Mouse (Mus musculus) sigmoid colon, adult 10 weeks (tissue): ENCODE data around the gene 1700069L16Rik. TPM values are rescaled to one million over a fixed set of nuclear protein-coding genes. Genes with fewer than 3 reads are reported as not detected.

Source experiments
- polyA plus RNA-seq: library from polyadenylated mRNA; stranded (reverse); fragments of 350-450 nt; fragmentation: Illumina TruSeq; extraction: RNeasy Lipid Tissue Mini Kit (QIAGEN cat#74804); gene quantifications from one replicate; pipeline ENCODE4 v1.2.3, GENCODE M21; 2014; ENCODE audit warnings: low read depth, low replicate concordance

Gene 1700069L16Rik
- polyA plus RNA-seq, result not detected

GRCm38 (mm10) chr5:113724446-113724845, at the start of gene 1700069L16Rik:
TSS of gene 1700069L16Rik (minus strand) at chr5:113724772.

GRCm38 (mm10) chr5:113772450-113772895, 47.9 kb upstream of the 1700069L16Rik start, which contains the start of the genes Sart3 and Iscu:
TSS of gene Sart3 (minus strand) at chr5:113772510.
TSS of gene Iscu (plus strand) at chr5:113772748.

DNA sequence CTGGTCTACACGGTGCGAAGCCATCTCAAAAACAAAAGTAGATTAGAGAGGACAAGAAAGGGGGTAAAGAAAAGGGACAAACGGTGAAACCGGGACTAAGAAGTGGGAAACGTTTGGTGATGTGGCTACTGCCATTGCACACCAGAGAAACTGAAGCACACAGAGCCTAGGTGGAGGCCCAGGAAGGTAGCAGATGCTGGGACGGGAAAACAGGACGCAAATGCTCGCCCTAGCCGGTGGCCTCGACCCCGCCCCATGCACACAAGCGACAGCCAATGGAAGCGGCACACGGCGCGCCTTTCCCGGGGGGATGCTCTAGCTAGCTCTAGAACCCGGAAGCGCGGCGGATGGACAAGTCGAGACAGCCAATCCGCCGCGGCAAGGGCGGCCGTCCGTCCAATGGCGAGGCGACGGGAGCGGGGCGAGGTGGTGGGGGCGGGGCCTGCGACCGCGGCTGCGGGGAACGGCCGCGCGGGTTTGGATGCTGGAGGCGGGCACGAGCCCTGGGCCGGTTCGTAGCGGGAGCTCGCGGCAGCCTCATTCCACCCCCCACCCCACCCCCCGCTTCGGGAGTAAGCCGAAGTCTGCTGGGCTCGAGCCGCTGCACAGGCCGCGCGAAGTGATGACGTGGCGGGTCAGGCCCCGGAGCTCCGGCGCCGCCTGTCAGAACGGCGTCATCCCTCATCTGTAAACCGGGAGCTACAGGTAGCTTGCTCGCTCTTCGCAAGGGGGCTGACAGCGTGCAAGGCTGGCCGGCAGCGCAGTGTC, 11.0 kb upstream of the 1700069L16Rik start, which contains the start of gene Ficd:
Gene Ficd (plus strand): TSS at position 459 of the 768 bp plus-strand sequence.

GRCm38 (mm10) chr5:113650035-113650865, 74.3 kb downstream of the 1700069L16Rik start, which contains the start of gene Cmklr1:
TSS of gene Cmklr1 (minus strand) at chr5:113650426.

Other genes starting within 250 kb of the 1700069L16Rik start
- gene Wscd2, start 234.4 kb downstream of the 1700069L16Rik start, polyA plus RNA-seq, result 1.0 TPM
- gene Cmklr1, start 74.3 kb downstream of the 1700069L16Rik start, polyA plus RNA-seq, result 0.66 TPM
- 2.8 TPM for gene Ficd, start 11.0 kb upstream of the 1700069L16Rik start, polyA plus RNA-seq
- gene Sart3, start 47.7 kb upstream of the 1700069L16Rik start, polyA plus RNA-seq, result 2.6 TPM
- gene Iscu, start 48.0 kb upstream of the 1700069L16Rik start, polyA plus RNA-seq, result 14.9 TPM
- 1.3 TPM for gene Tmem119, start 75.7 kb upstream of the 1700069L16Rik start, polyA plus RNA-seq
- 0.19 TPM for gene Selplg, start 107.9 kb upstream of the 1700069L16Rik start, polyA plus RNA-seq
- gene Coro1c, start 184.0 kb upstream of the 1700069L16Rik start, polyA plus RNA-seq, result 28.0 TPM